Mouse (Mus musculus): ENCODE data around the gene AI464131. TPM values are rescaled to one million over a fixed set of nuclear protein-coding genes. Genes with fewer than 3 reads are reported as not detected.

Gene AI464131
- 8.0 and 8.6 TPM in 2 replicates for polyA plus RNA-seq (2014; fragmentation: Nextera tagmentation; extraction: Ambion mirVana)

DNA sequence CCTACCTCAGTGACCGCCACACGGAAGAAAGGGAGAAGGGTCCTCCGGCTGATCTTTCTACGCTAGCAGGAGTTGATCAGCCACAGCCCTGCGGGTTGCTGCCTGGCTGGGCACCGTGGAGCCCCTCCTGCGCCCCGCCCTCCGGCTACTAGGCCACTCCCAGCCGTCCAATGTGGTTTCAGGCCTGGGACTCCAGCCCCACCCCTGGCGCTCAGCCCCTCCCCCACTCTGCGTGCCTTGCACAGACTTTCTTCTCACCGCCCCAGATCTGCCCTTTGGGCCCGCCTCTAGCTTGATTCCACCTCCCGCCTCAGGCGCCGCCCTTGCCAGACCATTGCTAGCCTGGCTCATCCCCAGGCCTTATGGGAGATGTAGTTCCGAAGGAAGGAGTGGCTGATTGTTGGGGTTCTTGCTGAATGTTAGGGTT lies at the start of gene AI464131:
Gene AI464131 (minus strand): TSS at position 91 of the 427 bp plus-strand sequence.
- Histone ChIP-seq H3K27ac (ENCODE audit: low read depth, low read length) (no peak within 1 kb of the TSS), H3K27me3 (ENCODE audit: control insufficient read depth, insufficient read depth, low read length) (peaks cover 21% of the 10 kb centered on the region), H3K4me3 (ENCODE audit: low read depth, low read length) (peak within 1 kb of the TSS; percentile 23), H3K36me3 (ENCODE audit: control insufficient read depth, insufficient read depth, low read length) (no peaks in the 10 kb centered on the region), H3K4me1 (ENCODE audit: control insufficient read depth, insufficient read depth, low read length) (peaks cover 27% of the 10 kb centered on the region; the same call in 1 of the 2 replicates), H3K4me2 (ENCODE audit: low read depth, low read length) (peak within 1 kb of the TSS; percentile 48), H3K9ac (replicated peaks; ENCODE audit: low read depth, low read length) (no peak within 1 kb of the TSS), H3K9me3 (ENCODE audit: control insufficient read depth, low read length) (no peaks in the 10 kb centered on the region)
- WGBS: 2% methylated on average over 18 of the region's 18 CpGs
- ATAC-seq (ENCODE audit: low read depth): peak; percentile 86

DNA sequence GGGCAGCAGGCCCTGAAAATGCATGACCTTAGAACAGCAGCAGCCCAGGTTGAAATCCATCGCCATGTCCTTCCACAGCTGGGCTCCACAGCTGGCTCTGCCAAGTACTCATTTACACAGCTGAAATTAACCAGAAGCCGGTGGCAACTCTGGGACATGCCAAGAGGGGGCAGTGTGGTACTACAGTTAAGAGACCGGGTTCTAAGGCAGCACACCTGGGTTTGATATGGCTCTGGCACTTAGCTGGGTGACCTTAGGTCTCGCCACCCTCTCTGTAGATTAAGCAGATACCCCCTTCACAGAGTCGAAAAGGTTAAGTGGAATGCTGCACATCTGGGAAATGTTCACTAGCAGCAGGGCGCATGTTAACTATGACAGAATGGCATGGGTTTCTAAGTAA lies 49.7 kb upstream of the AI464131 start:
- H3K4me1 ChIP-seq (ENCODE audit: control insufficient read depth, insufficient read depth, low read length): peaks cover 10% of the 10 kb centered on the region; the same call in 1 of the 2 replicates
- H3K27me3 ChIP-seq (ENCODE audit: control insufficient read depth, insufficient read depth, low read length): no peaks in the 10 kb centered on the region
- H3K4me2 ChIP-seq (ENCODE audit: low read depth, low read length): no peak overlapping the region
- 34% methylated on average over 6 of the region's 6 CpGs for WGBS
- H3K9ac ChIP-seq (replicated peaks; ENCODE audit: low read depth, low read length): no peak overlapping the region
- ATAC-seq (ENCODE audit: low read depth): peak; percentile 35; the same call in 1 of the 2 replicates
- H3K4me3 ChIP-seq (ENCODE audit: low read depth, low read length): no peak overlapping the region
- no peaks in the 10 kb centered on the region for H3K36me3 ChIP-seq (ENCODE audit: control insufficient read depth, insufficient read depth, low read length)
- H3K9me3 ChIP-seq (ENCODE audit: control insufficient read depth, low read length): no peaks in the 10 kb centered on the region
- no peak overlapping the region for H3K27ac ChIP-seq (ENCODE audit: low read depth, low read length)

DNA sequence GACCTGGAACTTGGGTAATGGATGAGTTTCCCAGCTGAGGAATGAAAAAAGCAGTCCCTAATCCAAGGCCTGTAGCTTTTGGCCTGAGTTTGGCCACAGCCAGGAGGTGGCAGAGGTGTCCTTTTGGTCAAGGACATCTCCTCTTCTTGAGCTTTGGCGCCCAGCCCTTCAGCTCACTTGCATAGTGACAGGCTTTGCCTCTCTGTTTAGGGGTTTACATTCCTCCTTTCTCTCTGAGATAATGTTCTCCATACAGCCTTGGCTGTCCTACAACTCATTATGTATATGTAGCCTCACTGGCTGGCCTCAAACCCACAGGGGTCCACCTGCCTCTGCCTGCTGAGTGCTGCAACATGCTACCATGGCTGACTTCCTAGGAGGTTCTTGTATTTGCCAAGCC lies 44.2 kb upstream of the AI464131 start:
- no peak for ATAC-seq (ENCODE audit: low read depth)
- Histone ChIP-seq H3K9ac (replicated peaks; ENCODE audit: low read depth, low read length) (no peak overlapping the region), H3K4me3 (ENCODE audit: low read depth, low read length) (no peak overlapping the region), H3K27ac (ENCODE audit: low read depth, low read length) (no peak overlapping the region), H3K27me3 (ENCODE audit: control insufficient read depth, insufficient read depth, low read length) (no peaks in the 10 kb centered on the region), H3K4me2 (ENCODE audit: low read depth, low read length) (no peak overlapping the region), H3K36me3 (ENCODE audit: control insufficient read depth, insufficient read depth, low read length) (no peaks in the 10 kb centered on the region), H3K9me3 (ENCODE audit: control insufficient read depth, low read length) (no peaks in the 10 kb centered on the region), H3K4me1 (ENCODE audit: control insufficient read depth, insufficient read depth, low read length) (peaks cover 16% of the 10 kb centered on the region)
- WGBS: 100% methylated on average over 1 of the region's 1 CpGs

DNA sequence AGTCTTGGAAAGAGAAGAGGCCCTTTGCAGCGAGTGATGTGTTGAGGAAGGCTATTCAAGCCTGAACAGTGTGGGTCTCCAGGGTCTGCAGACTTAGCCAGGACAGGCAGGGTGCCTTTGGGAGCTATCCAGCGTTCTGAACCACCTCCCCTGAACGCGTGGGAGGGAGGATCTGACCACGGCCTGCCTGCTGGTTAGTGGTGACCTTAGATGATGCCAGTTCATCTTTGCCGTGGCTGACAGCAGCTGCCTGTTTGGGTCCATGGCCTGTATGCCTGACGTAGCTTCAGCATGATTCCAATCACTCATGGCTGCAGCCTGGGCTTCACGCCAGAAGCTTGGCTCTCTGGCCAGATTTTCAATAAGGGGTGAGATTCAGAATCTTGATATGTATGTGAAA lies 43.1 kb upstream of the AI464131 start:
- H3K4me1 ChIP-seq (ENCODE audit: control insufficient read depth, insufficient read depth, low read length): peaks cover 16% of the 10 kb centered on the region
- no peak overlapping the region for H3K27ac ChIP-seq (ENCODE audit: low read depth, low read length)
- H3K4me2 ChIP-seq (ENCODE audit: low read depth, low read length): no peak overlapping the region
- H3K9me3 ChIP-seq (ENCODE audit: control insufficient read depth, low read length): no peaks in the 10 kb centered on the region
- H3K36me3 ChIP-seq (ENCODE audit: control insufficient read depth, insufficient read depth, low read length): no peaks in the 10 kb centered on the region
- H3K4me3 ChIP-seq (ENCODE audit: low read depth, low read length): no peak overlapping the region
- no peaks in the 10 kb centered on the region for H3K27me3 ChIP-seq (ENCODE audit: control insufficient read depth, insufficient read depth, low read length)
- no peak overlapping the region for H3K9ac ChIP-seq (replicated peaks; ENCODE audit: low read depth, low read length)
- peak; percentile 44; the same call in 1 of the 2 replicates for ATAC-seq (ENCODE audit: low read depth)
- 16% methylated on average over 8 of the region's 8 CpGs for WGBS

- 62% methylated on average over 8 of the region's 8 CpGs for WGBS
- peak overlapping the region; percentile 40; the same call in 1 of the 2 replicates for H3K27ac ChIP-seq (ENCODE audit: low read depth, low read length)
These were observed 39.3 kb upstream of the AI464131 start for GRCm38 (mm10) chr4:41542136-41542535.

GRCm38 (mm10) chr4:41534866-41535265 lies 32.0 kb upstream of the AI464131 start:
- H3K4me2 ChIP-seq (ENCODE audit: low read depth, low read length): no peak overlapping the region
- no peaks in the 10 kb centered on the region for H3K4me1 ChIP-seq (ENCODE audit: control insufficient read depth, insufficient read depth, low read length)
- no peak overlapping the region for H3K27ac ChIP-seq (ENCODE audit: low read depth, low read length)
- no peak overlapping the region for H3K9ac ChIP-seq (replicated peaks; ENCODE audit: low read depth, low read length)
- no peaks in the 10 kb centered on the region for H3K36me3 ChIP-seq (ENCODE audit: control insufficient read depth, insufficient read depth, low read length)
- no peaks in the 10 kb centered on the region for H3K27me3 ChIP-seq (ENCODE audit: control insufficient read depth, insufficient read depth, low read length)
- WGBS: 70% methylated on average over 5 of the region's 5 CpGs
- ATAC-seq (ENCODE audit: low read depth): no peak
- H3K4me3 ChIP-seq (ENCODE audit: low read depth, low read length): no peak overlapping the region
- no peaks in the 10 kb centered on the region for H3K9me3 ChIP-seq (ENCODE audit: control insufficient read depth, low read length)

More at GRCm38 (mm10) chr4:41542136-41542535, 39.3 kb upstream of the AI464131 start:
- peaks cover 14% of the 10 kb centered on the region for H3K4me1 ChIP-seq (ENCODE audit: control insufficient read depth, insufficient read depth, low read length)
- ATAC-seq (ENCODE audit: low read depth): no peak
- H3K27me3 ChIP-seq (ENCODE audit: control insufficient read depth, insufficient read depth, low read length): no peaks in the 10 kb centered on the region
- no peaks in the 10 kb centered on the region for H3K9me3 ChIP-seq (ENCODE audit: control insufficient read depth, low read length)
- H3K4me2 ChIP-seq (ENCODE audit: low read depth, low read length): no peak overlapping the region
- H3K4me3 ChIP-seq (ENCODE audit: low read depth, low read length): no peak overlapping the region
- no peaks in the 10 kb centered on the region for H3K36me3 ChIP-seq (ENCODE audit: control insufficient read depth, insufficient read depth, low read length)
- no peak overlapping the region for H3K9ac ChIP-seq (replicated peaks; ENCODE audit: low read depth, low read length)

- Histone ChIP-seq H3K27ac (ENCODE audit: low read depth, low read length) (no peak overlapping the region), H3K9ac (replicated peaks; ENCODE audit: low read depth, low read length) (no peak overlapping the region), H3K4me3 (ENCODE audit: low read depth, low read length) (no peak overlapping the region), H3K4me2 (ENCODE audit: low read depth, low read length) (no peak overlapping the region), H3K4me1 (ENCODE audit: control insufficient read depth, insufficient read depth, low read length) (peaks cover 13% of the 10 kb centered on the region), H3K9me3 (ENCODE audit: control insufficient read depth, low read length) (no peaks in the 10 kb centered on the region), H3K27me3 (ENCODE audit: control insufficient read depth, insufficient read depth, low read length) (no peaks in the 10 kb centered on the region), H3K36me3 (ENCODE audit: control insufficient read depth, insufficient read depth, low read length) (no peaks in the 10 kb centered on the region)
- no peak for ATAC-seq (ENCODE audit: low read depth)
- 37% methylated on average over 6 of the region's 6 CpGs for WGBS
These were observed 29.5 kb upstream of the AI464131 start for GRCm38 (mm10) chr4:41532420-41532819.

GRCm38 (mm10) chr4:41527996-41528395 lies 25.1 kb upstream of the AI464131 start:
- peak overlapping the region; percentile 24; the same call in 1 of the 2 replicates for H3K27ac ChIP-seq (ENCODE audit: low read depth, low read length)
- no peak overlapping the region for H3K4me3 ChIP-seq (ENCODE audit: low read depth, low read length)
- H3K4me1 ChIP-seq (ENCODE audit: control insufficient read depth, insufficient read depth, low read length): peaks cover 26% of the 10 kb centered on the region
- WGBS: 11% methylated on average over 8 of the region's 8 CpGs
- H3K9me3 ChIP-seq (ENCODE audit: control insufficient read depth, low read length): no peaks in the 10 kb centered on the region
- no peak overlapping the region for H3K4me2 ChIP-seq (ENCODE audit: low read depth, low read length)
- H3K36me3 ChIP-seq (ENCODE audit: control insufficient read depth, insufficient read depth, low read length): peaks cover 4% of the 10 kb centered on the region; the same call in 1 of the 2 replicates
- H3K9ac ChIP-seq (replicated peaks; ENCODE audit: low read depth, low read length): no peak overlapping the region
- no peaks in the 10 kb centered on the region for H3K27me3 ChIP-seq (ENCODE audit: control insufficient read depth, insufficient read depth, low read length)
- ATAC-seq (ENCODE audit: low read depth): peak; percentile 18; the same call in 1 of the 2 replicates

- H3K27me3 ChIP-seq (ENCODE audit: control insufficient read depth, insufficient read depth, low read length): no peaks in the 10 kb centered on the region
- H3K9ac ChIP-seq (replicated peaks; ENCODE audit: low read depth, low read length): 0 out of 2 replicates have a peak overlapping the region, but pooled peaks have one; percentile 11
- 18% methylated on average over 13 of the region's 13 CpGs for WGBS
- peak; percentile 18; the same call in 1 of the 2 replicates for ATAC-seq (ENCODE audit: low read depth)
- H3K4me3 ChIP-seq (ENCODE audit: low read depth, low read length): no peak overlapping the region
- H3K4me1 ChIP-seq (ENCODE audit: control insufficient read depth, insufficient read depth, low read length): peaks cover 26% of the 10 kb centered on the region
- no peaks in the 10 kb centered on the region for H3K9me3 ChIP-seq (ENCODE audit: control insufficient read depth, low read length)
- H3K36me3 ChIP-seq (ENCODE audit: control insufficient read depth, insufficient read depth, low read length): peaks cover 4% of the 10 kb centered on the region; the same call in 1 of the 2 replicates
- H3K27ac ChIP-seq (ENCODE audit: low read depth, low read length): no peak overlapping the region
- no peak overlapping the region for H3K4me2 ChIP-seq (ENCODE audit: low read depth, low read length)
These were observed 24.2 kb upstream of the AI464131 start for GRCm38 (mm10) chr4:41527076-41527475.

All from neural tube, embryonic 14.5 days (tissue).